Mouse (Mus musculus): ENCODE measurements around the gene Rock2. TPM values are rescaled to one million over a fixed set of nuclear protein-coding genes. Genes with fewer than 3 reads are reported as not detected.

The Rock2 gene
- polyA plus RNA-seq, 1 experiment: not detected

GRCm38 (mm10) chr12:16958851-16959250 lies 64.2 kb downstream of the Rock2 start:
- TF ChIP-seq POLR2A (IDR thresholded peaks at IDR 0.05; ENCODE audit: insufficient read depth, low read depth, low read length) (no peak), CTCF (IDR thresholded peaks at IDR 0.05; ENCODE audit: insufficient read depth, low read depth, low read length) (no peak)
- no peak overlapping the region for H3K4me3 ChIP-seq (ENCODE audit: insufficient read depth, low read depth, low read length)
- WGBS: 68% methylated on average over 1 of the region's 1 CpGs
- no peaks in the 10 kb centered on the region for H3K4me1 ChIP-seq (ENCODE audit: control insufficient read depth, insufficient read depth, low read length)
- H3K27ac ChIP-seq (ENCODE audit: insufficient read depth, low read depth, low read length): no peak overlapping the region

DNA sequence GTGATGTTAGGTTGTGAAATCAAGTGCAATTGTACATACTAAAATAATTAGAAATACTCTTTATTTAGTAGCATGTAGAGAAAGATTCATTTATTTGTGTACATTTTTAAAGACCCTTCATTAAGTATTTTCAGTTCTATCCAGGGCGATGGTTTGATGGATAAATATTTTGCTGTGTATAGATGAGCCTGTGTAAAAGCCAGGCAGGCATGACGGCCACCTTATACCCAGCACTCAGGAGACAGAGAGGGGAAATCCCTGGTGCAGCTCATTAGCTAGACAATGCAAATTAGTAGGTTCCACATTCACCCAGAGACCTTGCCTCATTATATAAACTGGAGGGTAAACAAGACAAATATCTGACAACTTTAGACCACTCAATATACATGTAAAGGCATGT lies 68.7 kb downstream of the Rock2 start:
- 60% methylated on average over 2 of the region's 2 CpGs for WGBS
- H3K4me3 ChIP-seq (ENCODE audit: insufficient read depth, low read depth, low read length): no peak overlapping the region
- no peak for TF ChIP-seq POLR2A (IDR thresholded peaks at IDR 0.05; ENCODE audit: insufficient read depth, low read depth, low read length)
- no peak for TF ChIP-seq CTCF (IDR thresholded peaks at IDR 0.05; ENCODE audit: insufficient read depth, low read depth, low read length)
- no peaks in the 10 kb centered on the region for H3K4me1 ChIP-seq (ENCODE audit: control insufficient read depth, insufficient read depth, low read length)
- no peak overlapping the region for H3K27ac ChIP-seq (ENCODE audit: insufficient read depth, low read depth, low read length)

GRCm38 (mm10) chr12:16966811-16967210 lies 72.1 kb downstream of the Rock2 start:
- 92% methylated on average over 2 of the region's 2 CpGs for WGBS
- TF ChIP-seq POLR2A (IDR thresholded peaks at IDR 0.05; ENCODE audit: insufficient read depth, low read depth, low read length): no peak
- no peak for TF ChIP-seq CTCF (IDR thresholded peaks at IDR 0.05; ENCODE audit: insufficient read depth, low read depth, low read length)
- no peaks in the 10 kb centered on the region for H3K4me1 ChIP-seq (ENCODE audit: control insufficient read depth, insufficient read depth, low read length)
- no peak overlapping the region for H3K27ac ChIP-seq (ENCODE audit: insufficient read depth, low read depth, low read length)
- H3K4me3 ChIP-seq (ENCODE audit: insufficient read depth, low read depth, low read length): no peak overlapping the region

DNA sequence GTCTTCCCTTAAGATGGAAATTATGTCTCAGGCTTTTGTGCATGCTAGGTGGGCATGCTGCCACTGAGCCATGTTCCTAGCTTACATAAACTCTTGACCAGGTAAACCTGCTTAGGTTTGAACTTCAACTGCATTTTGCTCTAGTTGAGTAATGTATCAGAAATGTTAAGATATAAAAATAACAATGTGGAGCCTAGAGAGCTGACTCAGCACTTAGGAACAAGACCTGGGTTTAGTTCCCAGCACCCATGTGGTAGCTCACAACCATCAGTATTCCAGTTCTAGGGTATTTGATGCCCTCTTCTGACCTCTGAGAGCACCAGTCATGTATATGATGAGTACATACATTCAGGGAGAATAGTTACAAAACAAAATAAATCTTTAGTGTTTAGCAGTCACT lies 82.4 kb downstream of the Rock2 start:
- H3K27ac ChIP-seq (ENCODE audit: insufficient read depth, low read depth, low read length): no peak overlapping the region
- H3K4me1 ChIP-seq (ENCODE audit: control insufficient read depth, insufficient read depth, low read length): no peaks in the 10 kb centered on the region
- no peak for TF ChIP-seq POLR2A (IDR thresholded peaks at IDR 0.05; ENCODE audit: insufficient read depth, low read depth, low read length)
- TF ChIP-seq CTCF (IDR thresholded peaks at IDR 0.05; ENCODE audit: insufficient read depth, low read depth, low read length): no peak
- H3K4me3 ChIP-seq (ENCODE audit: insufficient read depth, low read depth, low read length): no peak overlapping the region

GRCm38 (mm10) chr12:16985778-16986177 lies 91.1 kb downstream of the Rock2 start:
- Histone ChIP-seq H3K27ac (ENCODE audit: insufficient read depth, low read depth, low read length) (no peak overlapping the region), H3K4me1 (ENCODE audit: control insufficient read depth, insufficient read depth, low read length) (no peaks in the 10 kb centered on the region), H3K4me3 (ENCODE audit: insufficient read depth, low read depth, low read length) (no peak overlapping the region)
- TF ChIP-seq CTCF (IDR thresholded peaks at IDR 0.05; ENCODE audit: insufficient read depth, low read depth, low read length) (no peak), POLR2A (IDR thresholded peaks at IDR 0.05; ENCODE audit: insufficient read depth, low read depth, low read length) (no peak)
- 97% methylated on average over 1 of the region's 1 CpGs for WGBS

- TF ChIP-seq CTCF (IDR thresholded peaks at IDR 0.05; ENCODE audit: insufficient read depth, low read depth, low read length) (no peak), POLR2A (IDR thresholded peaks at IDR 0.05; ENCODE audit: insufficient read depth, low read depth, low read length) (no peak)
Measured at GRCm38 (mm10) chr12:16991376-16991775, 96.7 kb downstream of the Rock2 start.

DNA sequence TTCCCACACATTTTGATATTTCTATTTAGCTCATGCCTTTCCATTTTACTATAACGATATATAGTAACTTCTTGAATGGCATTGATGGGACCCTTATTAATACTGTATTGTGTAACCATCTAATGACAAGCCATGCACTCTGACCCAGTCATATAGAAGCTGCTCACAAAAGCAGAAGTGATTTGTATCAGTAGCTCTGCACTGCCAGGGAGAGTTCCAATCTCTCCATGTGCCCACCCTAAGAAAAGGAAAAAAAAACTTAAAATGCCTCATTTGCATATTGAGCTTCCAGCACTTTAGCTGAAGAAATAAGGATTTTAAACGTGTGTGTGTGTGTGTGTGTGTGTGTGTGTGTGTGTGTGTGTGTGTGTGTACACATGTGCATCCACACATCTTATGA lies 97.7 kb downstream of the Rock2 start:
- 75% methylated on average over 2 of the region's 2 CpGs for WGBS
- no peak overlapping the region for H3K27ac ChIP-seq (ENCODE audit: insufficient read depth, low read depth, low read length)

More at GRCm38 (mm10) chr12:16991376-16991775, 96.7 kb downstream of the Rock2 start:
- Histone ChIP-seq H3K4me1 (ENCODE audit: control insufficient read depth, insufficient read depth, low read length) (no peaks in the 10 kb centered on the region), H3K4me3 (ENCODE audit: insufficient read depth, low read depth, low read length) (no peak overlapping the region), H3K27ac (ENCODE audit: insufficient read depth, low read depth, low read length) (no peak overlapping the region)
- 83% methylated on average over 2 of the region's 2 CpGs for WGBS

DNA sequence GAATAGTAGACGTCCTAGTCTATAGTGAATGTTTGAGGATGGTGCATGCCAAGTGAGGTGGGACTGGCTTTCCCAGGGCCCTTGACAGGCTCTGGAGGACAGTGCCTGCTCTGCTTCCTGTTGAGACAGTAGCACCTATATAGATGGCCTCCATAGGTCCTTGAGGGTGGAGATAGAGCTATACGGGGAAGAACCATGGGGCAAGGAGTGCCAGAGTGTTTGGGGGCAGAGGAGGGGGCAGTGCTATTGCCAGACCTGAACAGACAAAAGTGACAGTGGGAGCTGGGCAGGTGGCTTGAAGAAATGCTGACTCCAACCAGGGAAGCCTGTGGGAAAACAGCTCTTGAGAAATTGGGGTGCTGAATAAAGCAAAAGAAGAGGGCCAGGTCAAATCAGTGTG lies 99.6 kb downstream of the Rock2 start:
- Histone ChIP-seq H3K4me3 (ENCODE audit: insufficient read depth, low read depth, low read length) (no peak overlapping the region), H3K27ac (ENCODE audit: insufficient read depth, low read depth, low read length) (no peak overlapping the region), H3K4me1 (ENCODE audit: control insufficient read depth, insufficient read depth, low read length) (peaks cover 4% of the 10 kb centered on the region)
- WGBS: 83% methylated on average over 2 of the region's 2 CpGs
- TF ChIP-seq CTCF (IDR thresholded peaks at IDR 0.05; ENCODE audit: insufficient read depth, low read depth, low read length) (no peak), POLR2A (IDR thresholded peaks at IDR 0.05; ENCODE audit: insufficient read depth, low read depth, low read length) (no peak)

More for the DNA sequence above, 97.7 kb downstream of the Rock2 start:
- Histone ChIP-seq H3K4me3 (ENCODE audit: insufficient read depth, low read depth, low read length) (no peak overlapping the region), H3K4me1 (ENCODE audit: control insufficient read depth, insufficient read depth, low read length) (no peaks in the 10 kb centered on the region)
- no peak for TF ChIP-seq POLR2A (IDR thresholded peaks at IDR 0.05; ENCODE audit: insufficient read depth, low read depth, low read length)
- TF ChIP-seq CTCF (IDR thresholded peaks at IDR 0.05; ENCODE audit: insufficient read depth, low read depth, low read length): no peak

- H3K4me1 ChIP-seq (ENCODE audit: control insufficient read depth, insufficient read depth, low read length): peaks cover 11% of the 10 kb centered on the region
- no peak overlapping the region for H3K27ac ChIP-seq (ENCODE audit: insufficient read depth, low read depth, low read length)
- no peak overlapping the region for H3K4me3 ChIP-seq (ENCODE audit: insufficient read depth, low read depth, low read length)
- 89% methylated on average over 5 of the region's 5 CpGs for WGBS
- TF ChIP-seq POLR2A (IDR thresholded peaks at IDR 0.05; ENCODE audit: insufficient read depth, low read depth, low read length) (no peak), CTCF (IDR thresholded peaks at IDR 0.05; ENCODE audit: insufficient read depth, low read depth, low read length) (no peak)
Measured at GRCm38 (mm10) chr12:16996281-16996680, 101.6 kb downstream of the Rock2 start.

GRCm38 (mm10) chr12:16996886-16997462 lies 102.3 kb downstream of the Rock2 start:
- no peak for TF ChIP-seq POLR2A (IDR thresholded peaks at IDR 0.05; ENCODE audit: insufficient read depth, low read depth, low read length)

More at GRCm38 (mm10) chr12:16996886-16997462, 102.3 kb downstream of the Rock2 start:
- Histone ChIP-seq H3K4me3 (ENCODE audit: insufficient read depth, low read depth, low read length) (no peak overlapping the region), H3K4me1 (ENCODE audit: control insufficient read depth, insufficient read depth, low read length) (peaks cover 11% of the 10 kb centered on the region), H3K27ac (ENCODE audit: insufficient read depth, low read depth, low read length) (no peak overlapping the region)
- 96% methylated on average over 5 of the region's 5 CpGs for WGBS
